Mouse (Mus musculus) Patski (cell line): ENCODE data around the gene Gm5868. TPM values are rescaled to one million over a fixed set of nuclear protein-coding genes. Genes with fewer than 3 reads are reported as not detected.
A peak's percentile ranks its signal among the peaks of the same experiment; 100 is the strongest.
"Not testable (repeated sequence)": the region's sequence is repeated elsewhere in the genome, so short reads cannot be mapped to it uniquely, and the experiment has no call there.

Experiments used
- ATAC-seq: fragments of 100-300 bp; one replicate; pipeline ENCODE4 v1.8.0; 2021
- CTCF ChIA-PET: fragments of 350-600 bp; sonication (Branson Sonifier 250); formaldehyde crosslinking; loops from one replicate; lab custom pipeline; 2022; ENCODE audit warnings: inconsistent platforms; lab: Charles Lee
- POLR2A ChIA-PET: fragments of 350-600 bp; sonication (Branson Sonifier 250); formaldehyde crosslinking; loops from one replicate; lab custom pipeline; 2022; ENCODE audit warnings: antibody characterized with exemption, inconsistent platforms; lab: Charles Lee
- DNase-seq: peaks from one replicate; pipeline ENCODE4 v3.0.0-alpha.2; 2011; ENCODE audit warnings: low read depth, low spot score
- H3K27me3 ChIP-seq: fragments of 371-371 bp; one replicate; pipeline ENCODE4 v1.5.1; 2021
- CTCF ChIP-seq: fragments of 100-300 bp; IDR thresholded peaks from one replicate; pipeline ENCODE4 v1.5.1; 2021
- in situ Hi-C: fragments of 300-500 bp; cut with MboI; formaldehyde crosslinking; loops from 3 replicates; pipeline ENCODE4 v1.11.1; 2018; ENCODE audit warnings: low pct_unique_long_range_greater_than_20kb, mixed read lengths
- polyA plus RNA-seq: library from polyadenylated mRNA; unstranded; gene quantifications from one replicate; pipeline ENCODE4 v1.2.3, GENCODE M21; 2021

The Gm5868 gene
- not detected for polyA plus RNA-seq

GRCm38 (mm10) chr5:72587192-72587681 is at the start of gene Gm5868:
TSS of gene Gm5868 (minus strand) at chr5:72587551.
- in situ Hi-C loops: no loop called here
- ATAC-seq: no peak
- POLR2A ChIA-PET: no interaction called here
- no peak for DNase-seq
- no peaks in the 10 kb centered on the region for H3K27me3 ChIP-seq
- CTCF ChIA-PET: no interaction called here
- TF ChIP-seq CTCF: no peak

- ChIA-PET POLR2A (no interaction called here), CTCF (no interaction called here)
- in situ Hi-C loops: no loop called here
- no peaks in the 10 kb centered on the region for H3K27me3 ChIP-seq
- ATAC-seq (no peak), DNase-seq (no peak)
- TF ChIP-seq CTCF: no peak
These were observed 49.2 kb upstream of the Gm5868 start for GRCm38 (mm10) chr5:72636576-72636975.

GRCm38 (mm10) chr5:72636122-72636521 is 48.8 kb upstream of the Gm5868 start:
- in situ Hi-C loops: no loop called here
- POLR2A ChIA-PET: no interaction called here
- H3K27me3 ChIP-seq: no peaks in the 10 kb centered on the region
- CTCF ChIA-PET: no interaction called here
- no peak for DNase-seq
- no peak for TF ChIP-seq CTCF
- no peak for ATAC-seq

- TF ChIP-seq CTCF: no peak
- DNase-seq (no peak), ATAC-seq (no peak)
- in situ Hi-C loops: no loop called here
- POLR2A ChIA-PET: no interaction called here
- no peaks in the 10 kb centered on the region for H3K27me3 ChIP-seq
- CTCF ChIA-PET: no interaction called here
These were observed 47.5 kb upstream of the Gm5868 start for GRCm38 (mm10) chr5:72634791-72635271.

- peak; percentile 98 for ATAC-seq
- no peaks in the 10 kb centered on the region for H3K27me3 ChIP-seq
- CTCF ChIA-PET: interaction anchor here (1.3 to 1.7 kb wide), 3 partner anchors 12 to 35 kb away, joined by 4 to 6 read pairs (median 5); no protein-coding TSS in a partner anchor
- in situ Hi-C loops: no loop called here
- DNase-seq: no peak
- POLR2A ChIA-PET: interaction anchor here (0.8 kb wide), 2 partner anchors 9 to 32 kb away, joined by 5 to 6 read pairs; no protein-coding TSS in a partner anchor
- TF ChIP-seq CTCF: no peak
These were observed 42.7 kb upstream of the Gm5868 start for GRCm38 (mm10) chr5:72630026-72630425.

GRCm38 (mm10) chr5:72621022-72621421 is 33.7 kb upstream of the Gm5868 start:
- no peaks in the 10 kb centered on the region for H3K27me3 ChIP-seq
- DNase-seq: no peak
- no peak for ATAC-seq
- ChIA-PET CTCF (no interaction called here), POLR2A (interaction anchor here (0.6 kb wide), 1 partner anchor 37 kb away, joined by 3 read pairs; no protein-coding TSS in a partner anchor)
- in situ Hi-C loops: no loop called here
- peak; percentile 26 for TF ChIP-seq CTCF

GRCm38 (mm10) chr5:72617413-72617812 is 30.1 kb upstream of the Gm5868 start:
- DNase-seq (no peak), ATAC-seq (no peak)
- H3K27me3 ChIP-seq: no peaks in the 10 kb centered on the region
- in situ Hi-C loops: no loop called here
- CTCF ChIA-PET: no interaction called here
- POLR2A ChIA-PET: no interaction called here
- no peak for TF ChIP-seq CTCF

- peaks cover 7% of the 10 kb centered on the region for H3K27me3 ChIP-seq
- DNase-seq (no peak), ATAC-seq (no peak)
- in situ Hi-C loops: no loop called here
- POLR2A ChIA-PET: no interaction called here
- TF ChIP-seq CTCF: no peak
- CTCF ChIA-PET: interaction anchor here (1.9 kb wide), 1 partner anchor 11 kb away, joined by 6 read pairs; no protein-coding TSS in a partner anchor
These were observed 15.8 kb upstream of the Gm5868 start for GRCm38 (mm10) chr5:72603138-72603537.

GRCm38 (mm10) chr5:72601006-72601405 is 13.7 kb upstream of the Gm5868 start:
- peak; percentile 3 for DNase-seq
- peak; percentile 73 for TF ChIP-seq CTCF
- ATAC-seq: peak; percentile 74
- no peaks in the 10 kb centered on the region for H3K27me3 ChIP-seq
- in situ Hi-C loops: no loop called here
- ChIA-PET CTCF (interaction anchor here (0.7 to 2.9 kb wide), 7 partner anchors 11 to 251 kb away, joined by 3 to 10 read pairs (median 3); no protein-coding TSS in a partner anchor), POLR2A (no interaction called here)

GRCm38 (mm10) chr5:72586667-72587191 is 622 bp downstream of the Gm5868 start:
- ATAC-seq, CTCF ChIA-PET, H3K27me3 ChIP-seq, in situ Hi-C loops, POLR2A ChIA-PET, DNase-seq: not testable (repeated sequence)

GRCm38 (mm10) chr5:72586122-72586521 is 1.2 kb downstream of the Gm5868 start:
- ATAC-seq, in situ Hi-C loops, DNase-seq, POLR2A ChIA-PET, CTCF ChIA-PET, H3K27me3 ChIP-seq: not testable (repeated sequence)
- peak; percentile 44 for TF ChIP-seq CTCF

- POLR2A ChIA-PET, H3K27me3 ChIP-seq, DNase-seq, ATAC-seq, in situ Hi-C loops, CTCF ChIA-PET: not testable (repeated sequence)
These were observed 6.4 kb downstream of the Gm5868 start, which contains the start of gene Zar1 for GRCm38 (mm10) chr5:72580970-72581332. TSS of gene Zar1 (minus strand) at chr5:72581254.

GRCm38 (mm10) chr5:72580088-72580969 is 7.0 kb downstream of the Gm5868 start:
- ATAC-seq, in situ Hi-C loops, CTCF ChIA-PET, POLR2A ChIA-PET, H3K27me3 ChIP-seq, DNase-seq: not testable (repeated sequence)

- in situ Hi-C loops, CTCF ChIA-PET, ATAC-seq, H3K27me3 ChIP-seq, DNase-seq: not testable (repeated sequence)
- POLR2A ChIA-PET: interaction anchor here (0.7 kb wide), 1 partner anchor 180 kb away, joined by 3 read pairs; no protein-coding TSS in a partner anchor
These were observed 7.8 kb downstream of the Gm5868 start for GRCm38 (mm10) chr5:72579599-72579998.
